ENCODE assay signal across 25 mouse cellular contexts in the genomic region with DNA sequence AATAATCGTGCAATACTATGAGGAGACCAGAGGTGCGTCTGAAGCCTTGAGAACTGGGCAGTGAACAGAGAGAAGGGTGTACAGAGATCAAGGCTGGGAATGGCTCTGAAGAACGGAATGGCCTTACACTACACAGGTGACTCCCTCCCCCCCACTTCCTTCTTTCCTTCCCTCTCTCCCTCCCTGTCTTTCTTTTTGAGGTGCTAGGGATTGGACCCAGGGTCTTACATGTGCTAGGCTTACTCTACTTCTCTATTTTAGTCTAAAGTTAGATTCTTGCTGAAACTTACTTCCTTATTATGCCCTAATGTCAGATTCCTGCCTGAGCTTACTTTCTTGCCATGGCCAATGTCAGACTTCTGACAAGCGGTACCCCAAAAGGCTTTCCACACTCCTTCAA.
"Had no signal": no experiment of that assay in that cellular context is flagged by ENCODE, and none has a peak within 500 bp of the region (broad histone marks: within the 10 kb centered on the region; RNA-seq: fewer than 3 reads in every experiment).

No protein-coding gene starts in this region.

- H3K27me3 ChIP-seq: heart, embryonic 12.5 days; hindbrain, embryonic 12.5 days; intestine, embryonic 15.5 days; limb, embryonic 12.5 days; liver, embryonic 12.5 days had no signal

- H3K4me3 ChIP-seq: gastrocnemius, adult 2 months; heart, embryonic 10.5 days; heart, embryonic 12.5 days; hindbrain, embryonic 10.5 days; hindbrain, embryonic 12.5 days; intestine, embryonic 15.5 days; left cerebral cortex, adult 2 months; limb, embryonic 10.5 days; limb, embryonic 12.5 days; liver, embryonic 12.5 days had no signal

- ATAC-seq: hindbrain, embryonic 16.5 days; inflammation-experienced regulatory T-cells, adult 6 months; intestine, embryonic 15.5 days; intestine, postnatal 0 days; liver, embryonic 12.5 days had no signal

- H3K9me3 ChIP-seq: heart, embryonic 10.5 days; heart, embryonic 12.5 days; hindbrain, embryonic 10.5 days; hindbrain, embryonic 12.5 days; intestine, embryonic 15.5 days; limb, embryonic 10.5 days; limb, embryonic 12.5 days; liver, embryonic 12.5 days had no signal

- H3K4me1 ChIP-seq: heart, embryonic 10.5 days; heart, embryonic 12.5 days; hindbrain, embryonic 10.5 days; hindbrain, embryonic 12.5 days; intestine, embryonic 15.5 days; liver, embryonic 12.5 days had no signal

- H3K36me3 ChIP-seq: heart, embryonic 10.5 days; heart, embryonic 12.5 days; hindbrain, embryonic 10.5 days; hindbrain, embryonic 12.5 days; intestine, embryonic 15.5 days; limb, embryonic 10.5 days; limb, embryonic 12.5 days; liver, embryonic 12.5 days had no signal

- DNase-seq: gastrocnemius, adult 2 months; gastrocnemius, postnatal 10 days; gastrocnemius, postnatal 25 days; heart, postnatal 10 days; heart, postnatal 4 days; kidney, adult 18-20 months; kidney, adult 8-10 months; kidney, postnatal 10 days; kidney, postnatal 25 days; kidney, postnatal 4 days; liver had no signal

- H3K9ac ChIP-seq: heart, embryonic 12.5 days; hindbrain, embryonic 12.5 days; hindbrain, embryonic 14.5 days; intestine, embryonic 15.5 days; limb, embryonic 12.5 days; liver, embryonic 12.5 days; liver, embryonic 14.5 days had no signal

- H3K27ac ChIP-seq: gastrocnemius, adult 2 months; heart, embryonic 10.5 days; hindbrain, embryonic 10.5 days; hindbrain, embryonic 12.5 days; hindbrain, embryonic 14.5 days; intestine, embryonic 15.5 days; left cerebral cortex, adult 2 months; limb, embryonic 10.5 days; limb, embryonic 12.5 days; liver, embryonic 12.5 days; liver, embryonic 14.5 days had no signal

- H3K4me2 ChIP-seq: heart, embryonic 12.5 days; hindbrain, embryonic 12.5 days; hindbrain, embryonic 14.5 days; intestine, embryonic 15.5 days; limb, embryonic 12.5 days; liver, embryonic 12.5 days had no signal
